Mouse (Mus musculus) macrophage (primary cell): ENCODE results near the gene Ccdc120. TPM values are rescaled to one million over a fixed set of nuclear protein-coding genes. Genes with fewer than 3 reads are reported as not detected.
"Not testable (repeated sequence)": the region's sequence is repeated elsewhere in the genome, so short reads cannot be mapped to it uniquely, and the experiment has no call there.

Experiments
- H3K27ac ChIP-seq: fragments of 350-480 bp; formaldehyde crosslinking; 2 replicates; pipeline ENCODE4 v1.9.0; 2021
- H3K36me3 ChIP-seq: fragments of 350-480 bp; formaldehyde crosslinking; 2 replicates; pipeline ENCODE4 v1.9.0; 2021; ENCODE audit errors: inconsistent target
- H3K4me3 ChIP-seq: fragments of 350-480 bp; formaldehyde crosslinking; 2 replicates; pipeline ENCODE4 v1.9.0; 2021; ENCODE audit errors: inconsistent target
- H3K79me2 ChIP-seq: fragments of 350-480 bp; formaldehyde crosslinking; 2 replicates; pipeline ENCODE4 v1.9.0; 2021; ENCODE audit errors: inconsistent target
- WGBS: methylation state at CpG from one replicate; pipeline ENCODE4 v1.1.7; 2026; ENCODE audit warnings: inconsistent platforms; ENCODE audit not compliant: missing documents; 5-methylcytosine and 5-hydroxymethylcytosine counted together
- polyA plus RNA-seq: library from polyadenylated mRNA; stranded (reverse); fragments of 250-400 nt; gene quantifications from 3 replicates; pipeline ENCODE4 v1.2.4, GENCODE M21; 2018; ENCODE audit warnings: inconsistent platforms

The Ccdc120 gene
- polyA plus RNA-seq, 1 experiment from 2014 or later, result 0.39 TPM

DNA sequence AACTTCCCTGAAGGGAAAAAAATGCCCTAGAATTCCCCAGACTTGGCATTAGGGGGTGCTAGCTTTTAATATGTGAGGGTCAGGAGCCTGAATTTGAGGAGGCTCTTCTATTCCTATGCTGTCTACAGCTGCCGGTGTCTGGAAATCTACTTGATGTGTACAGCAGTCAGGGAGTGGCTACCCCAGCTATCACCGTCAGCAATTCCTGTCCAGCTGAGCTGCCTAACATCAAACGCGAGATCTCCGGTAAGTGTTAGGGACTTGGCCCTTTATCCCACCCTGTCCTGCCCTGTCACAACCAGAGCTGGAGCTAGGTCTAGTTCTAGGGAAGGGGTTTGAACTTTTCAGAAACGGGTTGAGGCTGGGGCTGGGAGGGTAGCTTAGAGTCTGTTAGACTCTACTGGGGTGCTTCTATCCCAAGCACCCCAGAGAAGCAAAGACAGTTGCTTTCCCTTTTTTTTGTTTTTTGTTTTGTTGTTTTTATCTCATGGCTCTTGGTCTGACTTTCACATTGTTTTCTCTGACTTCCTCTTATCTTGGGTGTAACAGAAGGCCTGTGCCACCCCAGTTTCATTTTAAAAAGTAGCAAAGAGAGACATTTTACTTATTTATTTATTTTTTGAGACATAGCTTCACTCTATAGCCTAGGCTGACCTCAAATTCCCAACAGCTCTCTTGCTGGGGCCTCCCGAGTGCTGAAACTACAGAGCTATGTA is 18.8 kb upstream of the Ccdc120 start:
- 87% methylated on average over 7 of the region's 7 CpGs for WGBS
- H3K79me2 ChIP-seq, result peaks cover 46% of the 10 kb centered on the region
- peaks cover 9% of the 10 kb centered on the region; the same call in 1 of the 2 replicates for H3K36me3 ChIP-seq
- no peak overlapping the region for H3K4me3 ChIP-seq
- no peak overlapping the region for H3K27ac ChIP-seq

DNA sequence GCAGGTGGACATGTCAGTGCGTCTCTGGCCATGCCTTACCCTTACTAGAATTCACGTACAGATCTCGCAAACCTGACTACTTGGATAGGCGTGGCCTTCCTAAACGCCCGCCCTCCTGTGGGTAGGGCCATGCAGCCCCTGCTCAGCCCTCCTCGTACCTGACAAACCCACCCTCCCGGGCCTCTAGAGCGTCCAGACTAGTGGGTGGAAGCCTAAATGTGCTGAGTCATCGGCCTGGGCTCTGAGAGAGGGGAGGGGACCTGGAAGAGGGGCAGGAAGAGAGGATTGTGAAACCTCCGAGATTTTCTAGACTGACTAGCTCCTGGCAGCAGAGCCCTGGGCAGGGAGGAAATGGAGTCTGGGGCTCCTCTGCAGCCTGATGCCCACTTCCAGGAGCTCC is 15.1 kb upstream of the Ccdc120 start:
- no peaks in the 10 kb centered on the region for H3K36me3 ChIP-seq
- H3K79me2 ChIP-seq, result peaks cover 53% of the 10 kb centered on the region
- H3K27ac ChIP-seq, result peak overlapping the region; percentile 90
- 26% methylated on average over 11 of the region's 11 CpGs for WGBS
- peak overlapping the region; percentile 71 for H3K4me3 ChIP-seq

DNA sequence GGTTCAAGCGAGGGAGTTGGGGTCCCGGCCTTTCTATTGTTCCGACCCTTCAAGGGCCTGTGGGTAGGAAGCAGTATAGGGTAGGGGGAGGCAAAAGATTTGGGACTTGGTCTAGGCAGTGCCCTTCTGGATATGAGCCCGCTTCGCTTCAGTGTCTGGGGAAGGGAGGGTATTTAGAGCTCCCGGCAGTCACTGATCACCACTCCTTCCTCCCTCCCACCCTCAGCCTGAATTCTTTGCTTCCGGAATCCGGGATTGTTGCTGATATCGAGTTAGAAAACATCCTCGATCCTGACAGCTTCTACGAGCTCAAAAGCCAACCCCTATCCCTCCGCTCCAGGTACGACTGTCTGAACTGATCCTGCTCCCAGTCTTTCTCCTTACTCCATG is 14.6 kb upstream of the Ccdc120 start:
- Histone ChIP-seq H3K36me3 (no peaks in the 10 kb centered on the region), H3K79me2 (peaks cover 51% of the 10 kb centered on the region), H3K27ac (peak overlapping the region; percentile 90), H3K4me3 (peak overlapping the region; percentile 71)
- 62% methylated on average over 13 of the region's 13 CpGs for WGBS

DNA sequence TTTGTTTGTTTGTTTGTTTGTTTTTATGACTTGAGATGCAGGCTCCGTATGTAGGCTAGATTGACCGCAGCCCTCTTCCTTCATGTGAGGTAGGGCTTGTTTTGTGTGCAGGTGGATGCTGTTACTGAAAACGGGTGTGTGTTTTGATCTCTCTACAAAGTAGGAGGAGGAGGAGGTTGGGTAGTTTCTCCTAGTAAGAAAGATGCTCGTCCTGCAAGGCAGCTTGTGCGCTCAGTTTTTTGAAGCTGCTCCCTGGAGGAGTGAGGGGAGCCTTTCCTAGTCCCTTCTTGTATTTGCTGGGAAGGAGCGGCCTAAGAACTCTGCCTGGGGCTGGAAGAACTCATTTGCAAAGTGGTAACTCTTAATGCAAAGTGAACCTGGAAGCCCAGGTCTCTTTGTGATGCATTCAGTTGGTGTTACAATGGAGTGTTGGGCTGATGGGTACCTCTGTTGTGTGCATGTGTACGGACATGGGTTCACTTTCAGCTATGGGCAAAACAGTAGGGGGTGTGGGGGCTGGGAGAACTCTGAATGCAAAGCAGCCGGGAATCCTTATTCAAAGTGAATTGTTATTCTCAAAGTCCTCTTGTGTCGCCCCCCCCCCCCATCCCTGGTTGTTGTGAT is 14.1 kb upstream of the Ccdc120 start:
- 69% methylated on average over 9 of the region's 9 CpGs for WGBS
- Histone ChIP-seq H3K79me2 (peaks cover 46% of the 10 kb centered on the region), H3K36me3 (no peaks in the 10 kb centered on the region), H3K27ac (peak overlapping the region; percentile 90), H3K4me3 (peak overlapping the region; percentile 71)

DNA sequence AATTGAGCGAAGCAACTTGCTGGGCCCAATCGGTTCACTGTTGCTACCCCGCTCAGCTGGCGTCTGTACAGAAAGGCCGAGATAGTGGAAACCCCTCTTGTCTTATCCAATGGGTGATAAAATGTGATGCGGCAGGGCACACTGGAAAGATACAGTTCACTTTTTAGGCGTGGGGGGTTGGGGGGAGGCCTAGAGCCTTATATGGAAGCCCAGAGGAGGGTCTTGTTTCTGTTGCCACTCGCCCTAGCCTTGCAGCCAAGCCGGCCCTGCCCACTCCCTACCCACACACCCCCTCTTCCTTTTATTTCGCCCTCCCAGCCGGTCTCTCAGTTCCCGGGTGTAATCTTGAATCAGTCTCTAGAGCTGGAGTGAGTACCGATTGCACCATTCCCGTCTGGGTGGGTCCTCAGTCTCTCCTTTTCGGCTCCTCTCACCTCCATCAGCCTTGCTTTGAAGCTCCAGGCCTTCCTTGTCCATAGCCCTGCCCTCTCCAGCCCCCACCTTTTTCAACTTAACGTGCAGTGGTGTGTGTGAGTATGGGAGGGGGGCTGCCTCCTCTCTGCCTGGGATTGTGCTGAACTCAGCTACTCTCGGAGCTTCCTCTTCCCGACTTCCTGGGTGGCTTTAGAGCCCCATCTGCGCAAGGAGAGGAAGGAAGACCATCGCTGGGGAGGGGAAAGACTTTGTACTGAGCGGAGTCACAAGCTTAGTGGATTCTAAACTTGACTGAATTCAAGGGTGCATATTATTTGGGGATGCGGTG is 13.1 kb upstream of the Ccdc120 start:
- Histone ChIP-seq H3K27ac (peak overlapping the region; percentile 90), H3K4me3 (peak overlapping the region; percentile 71)
- 26% methylated on average over 17 of the region's 22 CpGs for WGBS

DNA sequence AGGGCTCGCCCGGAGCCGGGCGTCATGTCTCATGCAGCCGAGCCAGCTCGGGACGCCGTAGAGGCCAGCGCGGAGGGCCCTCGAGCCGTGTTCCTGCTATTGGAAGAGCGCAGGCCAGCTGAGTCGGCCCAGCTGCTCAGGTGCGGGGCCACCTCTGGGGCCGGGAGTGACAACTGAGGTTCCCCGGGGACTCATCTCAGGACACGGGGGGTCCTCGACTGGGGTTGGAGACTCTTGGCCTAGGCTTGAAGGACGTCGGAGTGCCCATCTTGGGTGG is 12.2 kb upstream of the Ccdc120 start:
- WGBS, result 25% methylated on average over 21 of the region's 21 CpGs
- peak overlapping the region; percentile 71 for H3K4me3 ChIP-seq
- peaks cover 42% of the 10 kb centered on the region for H3K79me2 ChIP-seq
- peak overlapping the region; percentile 90 for H3K27ac ChIP-seq
- no peaks in the 10 kb centered on the region for H3K36me3 ChIP-seq

More for the DNA sequence above, 13.1 kb upstream of the Ccdc120 start:
- Histone ChIP-seq H3K36me3 (no peaks in the 10 kb centered on the region), H3K79me2 (peaks cover 46% of the 10 kb centered on the region)

DNA sequence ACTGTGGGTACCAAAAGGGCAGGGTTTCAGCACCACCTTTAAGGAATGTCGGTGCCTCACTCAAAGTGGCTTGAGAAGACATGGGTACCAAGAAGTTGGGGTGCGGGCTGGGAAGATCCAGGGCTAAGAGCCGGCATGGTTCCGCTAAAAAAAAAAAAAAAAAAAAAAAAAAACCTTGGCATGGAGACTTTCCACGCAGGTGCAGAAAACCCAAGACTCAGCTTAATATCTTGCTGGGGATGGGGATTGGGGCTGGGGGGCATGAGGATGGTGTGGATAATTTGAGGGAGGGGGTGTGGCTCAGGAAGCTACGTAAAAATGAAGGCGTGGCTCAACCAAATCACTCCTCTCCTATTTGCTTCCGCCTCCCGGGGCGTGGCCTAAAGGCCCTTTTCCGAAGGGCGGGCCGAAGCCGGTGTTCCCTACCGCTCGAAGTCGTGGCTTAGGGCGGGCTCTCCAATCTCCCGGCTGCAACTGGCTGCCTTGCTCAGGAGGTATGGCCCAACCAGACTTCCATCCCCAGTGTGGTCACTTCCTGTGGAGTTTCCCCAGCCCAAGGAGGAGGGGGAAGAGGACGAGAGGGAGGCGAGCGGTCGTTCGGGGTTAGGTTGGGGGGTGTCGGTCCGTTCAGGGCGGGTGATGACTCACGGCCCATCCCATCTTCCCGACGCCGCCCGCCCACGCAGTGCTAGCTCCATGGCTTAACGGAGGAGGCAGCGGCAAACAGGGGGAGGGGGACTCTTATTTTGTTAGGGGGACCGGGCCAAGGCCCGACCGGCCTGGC is 11.6 kb upstream of the Ccdc120 start, which contains the start of gene Tfe3:
Gene Tfe3, plus strand, starts transcription at position 424 of the 784 bp plus-strand sequence.
- 26% methylated on average over 24 of the region's 38 CpGs for WGBS
- peak within 1 kb of the TSS; percentile 90 for H3K27ac ChIP-seq
- peaks cover 36% of the 10 kb centered on the region for H3K79me2 ChIP-seq
- no peaks in the 10 kb centered on the region for H3K36me3 ChIP-seq
- H3K4me3 ChIP-seq, result peak within 1 kb of the TSS; percentile 71

DNA sequence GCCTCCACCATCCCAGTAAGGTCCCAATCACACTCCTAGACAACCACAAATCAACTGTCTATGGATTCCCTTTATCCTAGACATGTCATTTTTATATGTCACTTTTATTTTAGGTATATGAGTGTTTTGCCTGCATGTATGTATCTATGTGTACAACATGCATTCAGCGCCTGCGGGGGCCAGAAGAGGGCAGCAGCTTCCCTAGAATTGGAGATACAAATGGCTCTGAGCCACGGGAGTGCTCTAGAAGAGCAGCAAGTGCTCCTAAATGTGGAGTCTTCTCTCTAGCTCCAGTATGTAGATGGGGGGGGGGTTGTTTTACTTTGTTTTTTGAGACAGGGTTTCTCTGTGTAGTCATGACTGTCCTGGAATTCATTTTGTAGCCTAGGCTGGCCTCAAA is 2.9 kb upstream of the Ccdc120 start:
- not testable (repeated sequence) for H3K4me3 ChIP-seq, H3K27ac ChIP-seq, H3K79me2 ChIP-seq, H3K36me3 ChIP-seq
- no CpG with 5 or more reads among the region's 3 CpGs for WGBS

DNA sequence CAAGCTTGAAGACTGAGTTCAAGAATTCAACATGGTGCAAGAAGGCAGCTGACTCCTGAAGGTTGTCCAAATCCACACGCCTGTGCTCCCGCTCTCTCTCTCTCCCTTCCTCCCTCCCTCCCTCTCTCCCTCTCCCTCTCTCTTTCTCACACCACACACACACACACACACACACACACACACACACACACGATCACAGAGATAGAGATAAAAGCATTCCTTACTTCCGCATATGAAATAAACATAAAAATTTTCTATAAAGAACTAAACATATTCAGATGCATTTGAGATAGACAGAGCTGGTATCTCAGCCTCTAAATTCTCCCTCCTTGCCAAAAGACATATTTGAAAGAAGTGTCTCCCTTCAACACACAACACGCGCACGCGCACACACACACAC is 5.3 kb downstream of the Ccdc120 start:
- H3K79me2 ChIP-seq, result no peaks in the 10 kb centered on the region
- H3K27ac ChIP-seq, result no peak overlapping the region
- H3K36me3 ChIP-seq, result no peaks in the 10 kb centered on the region
- 88% methylated on average over 6 of the region's 8 CpGs for WGBS
- no peak overlapping the region for H3K4me3 ChIP-seq

DNA sequence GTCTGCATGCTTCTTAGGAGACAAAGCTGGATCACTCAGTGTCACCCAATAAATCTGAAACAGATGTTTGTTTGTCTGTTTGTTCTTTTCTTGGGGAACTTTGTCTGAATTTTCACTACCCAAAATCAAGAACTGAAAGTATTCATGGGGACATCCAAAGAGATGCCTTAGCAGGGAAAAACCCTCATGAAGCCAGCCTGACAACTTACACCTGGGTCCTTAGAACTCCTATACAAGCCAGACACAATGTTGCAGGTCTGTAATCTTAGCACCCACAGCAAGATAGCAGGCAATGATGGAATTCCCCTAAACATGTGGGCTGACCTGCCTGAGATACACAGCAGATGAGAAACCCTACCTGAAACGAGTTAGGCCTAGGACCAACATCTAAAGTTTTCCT is 5.8 kb downstream of the Ccdc120 start:
- H3K27ac ChIP-seq, result no peak overlapping the region
- no peak overlapping the region for H3K4me3 ChIP-seq
- H3K36me3 ChIP-seq, result no peaks in the 10 kb centered on the region
- no peaks in the 10 kb centered on the region for H3K79me2 ChIP-seq
- 83% methylated on average over 1 of the region's 1 CpGs for WGBS

DNA sequence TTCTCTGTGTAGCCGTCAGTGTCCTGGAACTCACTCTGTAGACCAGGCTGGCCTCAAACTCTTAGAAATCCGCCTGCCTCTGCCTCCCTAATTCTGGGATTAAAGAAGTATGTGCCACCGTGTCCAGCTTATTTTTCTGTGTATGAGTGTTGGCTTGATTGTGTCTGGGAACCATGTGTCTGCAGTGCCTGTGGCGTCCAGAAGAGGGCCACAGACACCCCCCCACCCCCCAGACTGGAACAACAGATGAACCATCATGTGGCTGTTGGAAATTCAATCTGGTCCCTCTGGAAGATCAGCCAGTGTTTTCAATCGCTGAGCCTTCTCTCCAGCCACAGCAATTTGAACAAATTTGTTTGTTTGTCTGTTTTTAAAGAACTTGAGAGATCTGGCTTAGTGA is 7.2 kb downstream of the Ccdc120 start:
- Histone ChIP-seq H3K27ac (no peak overlapping the region), H3K36me3 (no peaks in the 10 kb centered on the region), H3K79me2 (no peaks in the 10 kb centered on the region), H3K4me3 (no peak overlapping the region)
- WGBS, result 60% methylated on average over 4 of the region's 5 CpGs

DNA sequence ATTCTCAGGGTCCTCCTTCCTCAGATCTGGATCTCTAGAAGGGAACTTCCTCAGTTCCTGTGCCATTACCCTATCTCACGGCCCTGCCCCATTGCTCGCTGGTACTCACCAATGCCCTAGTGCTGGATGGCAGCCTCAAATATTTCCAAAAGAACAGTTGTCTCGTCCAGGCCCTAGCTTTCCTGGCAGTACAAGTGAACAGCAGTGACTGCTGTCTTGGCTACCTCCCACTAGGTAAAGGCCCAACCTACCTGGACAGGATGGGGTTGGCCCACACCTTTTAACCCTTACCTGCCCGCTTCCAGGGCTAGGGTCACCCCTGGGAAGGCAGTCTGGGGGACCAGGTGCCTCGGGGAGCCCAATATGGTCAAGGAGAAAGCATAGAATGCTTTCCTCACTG is 9.6 kb downstream of the Ccdc120 start:
- no peak overlapping the region for H3K4me3 ChIP-seq
- H3K79me2 ChIP-seq, result no peaks in the 10 kb centered on the region
- 71% methylated on average over 2 of the region's 5 CpGs for WGBS
- no peaks in the 10 kb centered on the region for H3K36me3 ChIP-seq
- no peak overlapping the region for H3K27ac ChIP-seq

DNA sequence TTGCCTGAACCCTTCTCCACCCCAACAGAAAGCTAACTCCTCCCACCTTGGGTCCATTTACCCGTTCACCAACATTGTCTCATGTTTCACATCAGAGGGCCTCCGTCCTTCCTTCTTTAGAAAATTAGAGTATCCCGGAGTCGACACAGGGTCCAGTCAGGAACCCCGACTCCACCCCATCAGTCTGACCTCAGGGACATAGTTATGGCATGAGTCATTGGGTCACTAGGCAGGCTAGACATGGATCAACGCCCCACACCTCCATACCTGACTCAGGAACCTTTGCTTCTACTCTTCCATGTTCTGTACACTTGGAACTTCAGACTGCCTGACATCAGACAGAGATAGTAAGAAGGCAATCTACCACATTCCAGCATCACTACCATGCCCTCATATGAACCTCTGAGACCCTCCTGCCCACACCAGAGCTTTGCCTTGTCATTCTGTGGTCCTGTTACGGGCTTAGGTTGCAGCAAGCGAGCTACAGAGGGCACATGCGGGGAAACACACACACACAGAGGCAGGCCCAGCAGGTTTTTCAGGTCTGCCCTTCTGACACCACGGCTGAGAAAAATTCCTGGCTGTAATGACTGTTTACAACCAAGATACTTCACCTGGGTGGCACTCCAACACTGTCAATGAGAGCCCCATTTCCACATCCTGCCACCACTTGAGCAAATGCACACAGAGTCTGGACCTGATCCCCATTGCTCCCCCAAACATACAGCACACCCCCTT is 10.5 kb downstream of the Ccdc120 start:
- no peak overlapping the region for H3K27ac ChIP-seq
- no peaks in the 10 kb centered on the region for H3K36me3 ChIP-seq
- no peaks in the 10 kb centered on the region for H3K79me2 ChIP-seq
- WGBS, result 85% methylated on average over 9 of the region's 10 CpGs
- H3K4me3 ChIP-seq, result no peak overlapping the region
